Mouse (Mus musculus) embryonic facial prominence, embryonic 14.5 days (tissue): ENCODE results near the gene Nfe2. TPM values are rescaled to one million over a fixed set of nuclear protein-coding genes. Genes with fewer than 3 reads are reported as not detected.

Experiments
- ATAC-seq: fragments of 200-750 bp; cut with Nextera tagmentation; 2 replicates; pipeline ENCODE4 v1.8.0; 2017; ENCODE audit warnings: low read depth, moderate number of reproducible peaks, moderate TSS enrichment
- DNase-seq: peaks from one replicate; pipeline ENCODE4 v3.0.0-alpha.2; 2015; ENCODE audit warnings: low spot score
- H3K27ac ChIP-seq: fragments of 300-500 bp; sonication (generic); replicated peaks from 2 replicates; pipeline ENCODE4 v1.5.1; 2014; ENCODE audit warnings: low read depth, mild to moderate bottlenecking, low read length, moderate library complexity
- H3K27me3 ChIP-seq: fragments of 300-500 bp; sonication (generic); replicated peaks from 2 replicates; pipeline ENCODE4 v1.6.1; 2014; ENCODE audit warnings: low read length; ENCODE audit not compliant: control insufficient read depth, insufficient read depth
- H3K36me3 ChIP-seq: fragments of 300-500 bp; sonication (generic); 2 replicates; pipeline ENCODE4 v1.6.1; 2014; ENCODE audit warnings: low read length, mixed read lengths; ENCODE audit not compliant: control insufficient read depth, insufficient read depth
- H3K4me1 ChIP-seq: fragments of 300-500 bp; sonication (generic); 2 replicates; pipeline ENCODE4 v1.6.1; 2014; ENCODE audit warnings: antibody characterized with exemption, low read length; ENCODE audit not compliant: control insufficient read depth, insufficient read depth
- H3K4me2 ChIP-seq: fragments of 300-500 bp; sonication (generic); 2 replicates; pipeline ENCODE4 v1.6.1; 2014; ENCODE audit warnings: low read depth, mild to moderate bottlenecking, low read length, moderate library complexity, mixed read lengths
- H3K4me3 ChIP-seq: fragments of 300-500 bp; sonication (generic); 2 replicates; pipeline ENCODE4 v1.5.1; 2014; ENCODE audit warnings: low read depth, mild to moderate bottlenecking, low read length
- H3K9ac ChIP-seq: fragments of 300-500 bp; sonication (generic); 2 replicates; pipeline ENCODE4 v1.6.1; 2014; ENCODE audit warnings: low read depth, mild to moderate bottlenecking, low read length, moderate library complexity, mixed read lengths
- H3K9me3 ChIP-seq: fragments of 300-500 bp; sonication (generic); 2 replicates; pipeline ENCODE4 v1.6.1; 2016; ENCODE audit warnings: low read length; ENCODE audit not compliant: control insufficient read depth
- WGBS: fragments of 180-500 bp; shearing (Covaris S2); extraction: QIAGEN DNeasy Blood & Tissue Kit; methylation state at CpG from one replicate; pipeline ENCODE4 v1.1.7; 2014; 5-methylcytosine and 5-hydroxymethylcytosine counted together
- microRNA counts: library from miRNA; unstranded; fragments of <30 nt; microRNA quantifications from one replicate; lab custom pipeline; 2017
- microRNA-seq: library from miRNA; unstranded; fragments of <30 nt; microRNA quantifications from one replicate; pipeline ENCODE4, GENCODE M21; 2016; ENCODE audit warnings: borderline number of aligned reads
- polyA plus RNA-seq: library from polyadenylated mRNA; unstranded; fragments of >200 nt; fragmentation: Nextera tagmentation; extraction: Ambion mirVana; gene quantifications from 2 replicates; pipeline ENCODE4 v1.2.1, GENCODE M21; 2014

The Nfe2 gene
- polyA plus RNA-seq, 1 experiment from 2014 or later: 2.5 TPM

DNA sequence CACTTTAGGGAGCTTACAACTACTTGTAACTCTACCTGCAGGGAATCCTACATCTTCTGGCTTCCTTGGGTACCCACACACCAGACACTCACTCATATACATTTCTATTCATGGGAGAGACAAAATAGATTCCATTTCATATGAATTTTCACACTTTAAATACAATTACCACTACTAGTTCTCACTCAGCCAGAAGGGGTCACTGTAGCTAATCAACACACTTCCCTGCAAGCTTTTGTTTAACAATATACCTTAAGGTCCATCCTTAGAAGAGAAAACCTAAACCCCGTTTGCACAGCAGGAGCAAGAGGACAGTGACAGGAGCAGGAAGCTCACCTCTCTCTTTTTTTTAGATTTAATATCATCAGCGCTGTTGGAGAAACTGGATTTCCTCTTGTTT lies 53.0 kb downstream of the Nfe2 start:
- Histone ChIP-seq H3K4me2 (no peak overlapping the region), H3K4me1 (no peaks in the 10 kb centered on the region), H3K27me3 (no peaks in the 10 kb centered on the region), H3K9me3 (no peaks in the 10 kb centered on the region), H3K27ac (no peak overlapping the region), H3K4me3 (no peak overlapping the region), H3K36me3 (peaks cover 80% of the 10 kb centered on the region), H3K9ac (no peak overlapping the region)
- 63% methylated on average over 2 of the region's 2 CpGs for WGBS
- DNase-seq: peak; percentile 43
- ATAC-seq: no peak

- H3K9ac ChIP-seq: no peak overlapping the region
- DNase-seq (peak; percentile 85), ATAC-seq (peak; percentile 57; the same call in 1 of the 2 replicates)
- peak overlapping the region; percentile 59 for H3K27ac ChIP-seq
- H3K4me1 ChIP-seq: no peaks in the 10 kb centered on the region
- no peak overlapping the region for H3K4me3 ChIP-seq
- H3K36me3 ChIP-seq: peaks cover 80% of the 10 kb centered on the region
- no peak overlapping the region for H3K4me2 ChIP-seq
- WGBS: 39% methylated on average over 6 of the region's 6 CpGs
- H3K27me3 ChIP-seq: no peaks in the 10 kb centered on the region
- H3K9me3 ChIP-seq: no peaks in the 10 kb centered on the region
Observed at GRCm38 (mm10) chr15:103202088-103202793, 56.0 kb downstream of the Nfe2 start.

MicroRNA genes within 50 kb of the gene (microRNA counts, 519-probe panel; counts per million panel counts)
- 3,031 counts per million, percentile 71 among the panel's probes with 10 or more counts for microRNA mmu-miR-148b (lab: Ali Mortazavi, UCI)

Small RNA genes within 50 kb of the gene (microRNA-seq; reads per million reads assigned to microRNA genes)
- gene Mir148b: 328 reads per million, percentile 65 among the genes with 10 or more reads in this experiment

Other genes starting within 250 kb of the Nfe2 start
- gene Hoxc4, start 239.5 kb downstream of the Nfe2 start, polyA plus RNA-seq: 2.5 and 4.0 TPM in 2 replicates
- gene Smug1, start 91.3 kb downstream of the Nfe2 start, polyA plus RNA-seq: 14.9 and 18.4 TPM in 2 replicates
- gene Cbx5, start 18.6 kb downstream of the Nfe2 start, polyA plus RNA-seq: 112 and 126 TPM in 2 replicates
- 573 and 661 TPM in 2 replicates for gene Hnrnpa1, start 18.0 kb downstream of the Nfe2 start, polyA plus RNA-seq
- gene Copz1, start 14.3 kb upstream of the Nfe2 start, polyA plus RNA-seq: 274 and 289 TPM in 2 replicates
- 0.13 and 0.47 TPM in 2 replicates for gene Gpr84, start 52.2 kb upstream of the Nfe2 start, polyA plus RNA-seq
- gene Zfp385a, start 81.7 kb upstream of the Nfe2 start, polyA plus RNA-seq: 18.4 and 19.0 TPM in 2 replicates
- gene Itga5, start 108.4 kb upstream of the Nfe2 start, polyA plus RNA-seq: 63.4 TPM in 2 replicates
- not detected in 2 replicates for gene Gtsf1, start 172.1 kb upstream of the Nfe2 start, polyA plus RNA-seq
- gene Gtsf2, start 190.1 kb upstream of the Nfe2 start, polyA plus RNA-seq: not detected in 2 replicates
- gene Nckap1l, start 195.4 kb upstream of the Nfe2 start, polyA plus RNA-seq: 4.6 and 5.0 TPM in 2 replicates
- gene Pde1b, start 244.6 kb upstream of the Nfe2 start, polyA plus RNA-seq: 6.1 and 7.2 TPM in 2 replicates